Mouse (Mus musculus) liver, postnatal 0 days (tissue): Measurements from ENCODE around the gene Mapkap1. TPM values are rescaled to one million over a fixed set of nuclear protein-coding genes. Genes with fewer than 3 reads are reported as not detected.

Source experiments
- ATAC-seq: fragments of 200-750 bp; cut with Nextera tagmentation; 2 replicates; pipeline ENCODE4 v1.8.0; 2017; ENCODE audit warnings: mild to moderate bottlenecking, moderate library complexity
- DNase-seq: peaks from one replicate; pipeline ENCODE4 v3.0.0-alpha.2; 2016
- H3K27ac ChIP-seq: fragments of 300-500 bp; sonication (generic); 2 replicates; pipeline ENCODE4 v1.5.1; 2014; ENCODE audit warnings: antibody characterized with exemption, moderate library complexity, mild to moderate bottlenecking, low read depth
- H3K27me3 ChIP-seq: fragments of 300-500 bp; sonication (generic); 2 replicates; pipeline ENCODE4 v1.6.1; 2014; ENCODE audit warnings: low read length, control low read depth, mixed read lengths; ENCODE audit not compliant: insufficient read depth
- H3K36me3 ChIP-seq: fragments of 300-500 bp; sonication (generic); replicated peaks from 2 replicates; pipeline ENCODE4 v1.6.1; 2014; ENCODE audit warnings: mild to moderate bottlenecking, control low read depth, low read length, moderate library complexity, mixed read lengths; ENCODE audit not compliant: insufficient read depth
- H3K4me1 ChIP-seq: fragments of 300-500 bp; sonication (generic); 2 replicates; pipeline ENCODE4 v1.6.1; 2014; ENCODE audit warnings: antibody characterized with exemption, mild to moderate bottlenecking, control low read depth; ENCODE audit not compliant: insufficient read depth
- H3K4me2 ChIP-seq: fragments of 300-500 bp; sonication (generic); 2 replicates; pipeline ENCODE4 v1.6.1; 2014; ENCODE audit warnings: low read depth, mild to moderate bottlenecking, low read length, moderate library complexity, mixed read lengths
- H3K4me3 ChIP-seq: fragments of 300-500 bp; sonication (generic); 2 replicates; pipeline ENCODE4 v1.5.1; 2014; ENCODE audit warnings: low read depth, low read length
- H3K9ac ChIP-seq: fragments of 300-500 bp; sonication (generic); replicated peaks from 2 replicates; pipeline ENCODE4 v1.6.1; 2014; ENCODE audit warnings: mild to moderate bottlenecking, moderate library complexity
- H3K9me3 ChIP-seq: fragments of 300-500 bp; sonication (generic); 2 replicates; pipeline ENCODE4 v1.6.1; 2016; ENCODE audit warnings: mild to moderate bottlenecking, control low read depth, low read length, mixed read lengths
- CTCF ChIP-seq: sonication (generic); IDR thresholded peaks from 2 replicates; pipeline ENCODE4 v1.5.1; 2016; ENCODE audit warnings: antibody characterized with exemption, low read depth
- EP300 ChIP-seq: IDR thresholded peaks from 2 replicates; pipeline ENCODE4 v1.6.1; 2016; ENCODE audit warnings: antibody characterized with exemption, low read depth, mild to moderate bottlenecking
- WGBS: fragments of 180-500 bp; shearing (Covaris S2); extraction: QIAGEN DNeasy Blood & Tissue Kit; methylation state at CpG from one replicate; pipeline ENCODE4 v1.1.7; 2014; ENCODE audit not compliant: insufficient replicate concordance; 5-methylcytosine and 5-hydroxymethylcytosine counted together
- polyA plus RNA-seq: library from polyadenylated mRNA; unstranded; fragments of >200 nt; fragmentation: Nextera tagmentation; extraction: Ambion mirVana; gene quantifications from 2 replicates; pipeline ENCODE4 v1.2.1, GENCODE M21; 2015

Gene Mapkap1
- polyA plus RNA-seq, 1 experiment from 2014 or later = 31.3 TPM

- ATAC-seq (no peak), DNase-seq (peak; percentile 52)
- Histone ChIP-seq H3K9ac (no peak overlapping the region), H3K4me3 (no peak overlapping the region), H3K27ac (no peak overlapping the region), H3K36me3 (no peaks in the 10 kb centered on the region), H3K9me3 (no peaks in the 10 kb centered on the region), H3K4me1 (peaks cover 11% of the 10 kb centered on the region; the same call in 1 of the 2 replicates), H3K27me3 (no peaks in the 10 kb centered on the region), H3K4me2 (peak overlapping the region; percentile 92; the same call in 1 of the 2 replicates)
- TF ChIP-seq EP300 (no peak), CTCF (peak; percentile 79)
- 48% methylated on average over 22 of the region's 22 CpGs for WGBS
Observed at GRCm38 (mm10) chr2:34644571-34645526, 238.3 kb downstream of the Mapkap1 start.

DNA sequence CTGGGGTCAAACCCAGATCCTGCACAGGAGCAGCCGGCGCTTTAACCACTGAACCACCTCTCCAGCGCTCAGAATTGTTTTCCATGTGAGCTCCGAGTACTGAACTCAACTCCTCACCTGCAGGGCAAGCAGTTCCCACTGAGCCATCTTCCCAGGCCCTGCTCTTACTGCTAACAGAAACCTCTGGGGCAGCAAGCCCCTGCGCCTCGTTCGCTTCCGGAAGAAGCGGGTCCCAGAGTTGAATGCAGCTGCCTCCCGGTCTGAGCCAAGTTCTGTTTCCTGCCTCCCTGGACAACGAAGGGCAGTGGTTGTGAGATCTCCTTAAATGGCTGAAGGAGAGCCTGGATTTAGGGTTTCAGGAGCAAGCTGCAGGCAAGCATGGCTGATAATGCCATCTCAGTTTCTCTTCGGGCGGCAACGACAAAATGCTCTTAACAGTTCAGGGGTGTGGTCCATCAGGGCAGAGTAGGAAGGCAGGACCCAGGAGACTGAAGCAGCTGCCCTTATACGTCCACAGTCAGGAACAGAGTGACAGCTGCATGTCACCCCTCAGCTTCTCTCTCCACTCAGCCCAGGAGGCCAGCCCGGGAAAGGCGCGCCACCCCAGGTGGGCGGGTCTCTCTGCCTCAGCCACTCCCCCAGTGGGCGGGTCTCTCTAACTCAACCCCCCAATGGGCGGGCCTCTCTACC is 239.4 kb downstream of the Mapkap1 start:
- 8% methylated on average over 21 of the region's 21 CpGs for WGBS
- H3K9me3 ChIP-seq = no peaks in the 10 kb centered on the region
- TF ChIP-seq CTCF (no peak), EP300 (no peak)
- peaks cover 11% of the 10 kb centered on the region; the same call in 1 of the 2 replicates for H3K4me1 ChIP-seq
- DNase-seq (peak; percentile 94), ATAC-seq (peak; percentile 98)
- no peaks in the 10 kb centered on the region for H3K27me3 ChIP-seq
- H3K9ac ChIP-seq = peak overlapping the region; percentile 66
- peak overlapping the region; percentile 92 for H3K4me2 ChIP-seq
- H3K4me3 ChIP-seq = peak overlapping the region; percentile 60
- H3K27ac ChIP-seq = peak overlapping the region; percentile 17
- no peaks in the 10 kb centered on the region for H3K36me3 ChIP-seq

- Histone ChIP-seq H3K36me3 (no peaks in the 10 kb centered on the region), H3K9ac (no peak overlapping the region), H3K4me2 (peak overlapping the region; percentile 92), H3K4me3 (peak overlapping the region; percentile 60), H3K4me1 (peaks cover 11% of the 10 kb centered on the region; the same call in 1 of the 2 replicates), H3K27ac (no peak overlapping the region), H3K9me3 (no peaks in the 10 kb centered on the region), H3K27me3 (no peaks in the 10 kb centered on the region)
- DNase-seq = no peak
- ATAC-seq = no peak
- 10% methylated on average over 5 of the region's 5 CpGs for WGBS
- TF ChIP-seq CTCF (no peak), EP300 (no peak)
Observed at GRCm38 (mm10) chr2:34646541-34646865, 239.9 kb downstream of the Mapkap1 start.

DNA sequence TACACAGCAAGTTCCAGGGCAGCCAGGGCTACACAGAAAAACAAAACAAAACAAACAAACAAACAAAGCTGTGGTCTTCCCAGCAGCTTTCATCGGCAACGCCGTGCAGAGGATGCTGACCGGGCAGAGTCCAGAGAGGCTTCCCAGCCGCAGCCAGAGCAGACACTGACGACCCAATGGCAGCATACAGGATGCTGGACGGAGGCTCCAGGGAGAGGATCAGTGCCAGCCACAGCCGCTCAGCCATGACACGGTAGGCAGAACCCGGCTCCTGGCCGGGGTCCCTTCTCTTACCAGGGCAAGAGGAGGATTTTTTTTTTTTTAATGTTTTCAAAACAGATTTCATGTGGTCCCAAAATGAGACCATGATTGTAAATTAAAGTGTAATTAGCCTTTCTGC is 240.8 kb downstream of the Mapkap1 start:
- DNase-seq = no peak
- no peak overlapping the region for H3K27ac ChIP-seq
- H3K27me3 ChIP-seq = no peaks in the 10 kb centered on the region
- peaks cover 11% of the 10 kb centered on the region; the same call in 1 of the 2 replicates for H3K4me1 ChIP-seq
- H3K9ac ChIP-seq = no peak overlapping the region
- H3K36me3 ChIP-seq = no peaks in the 10 kb centered on the region
- H3K4me2 ChIP-seq = no peak overlapping the region
- H3K4me3 ChIP-seq = no peak overlapping the region
- no peaks in the 10 kb centered on the region for H3K9me3 ChIP-seq
- TF ChIP-seq CTCF (no peak), EP300 (no peak)
- no peak for ATAC-seq
- 67% methylated on average over 11 of the region's 11 CpGs for WGBS

DNA sequence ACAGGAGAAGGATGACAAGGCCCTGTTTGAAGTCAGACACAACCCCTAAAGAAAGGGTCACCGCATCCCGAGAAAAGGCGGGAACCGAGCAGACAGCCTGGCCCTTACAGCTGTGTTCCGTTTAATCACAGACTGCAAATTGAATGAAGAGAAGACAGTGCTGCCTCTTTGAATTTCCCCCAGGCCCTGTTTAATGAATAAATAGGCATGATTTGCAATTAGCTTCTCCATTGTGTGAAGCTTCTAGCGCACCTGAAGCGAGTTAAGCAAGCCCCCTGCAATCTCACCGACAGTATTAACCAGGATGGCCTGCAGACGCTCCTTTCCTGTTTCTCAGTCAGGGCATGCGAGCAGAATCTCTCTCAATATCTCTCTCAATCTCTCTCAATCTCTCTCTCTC is 261.2 kb downstream of the Mapkap1 start:
- Histone ChIP-seq H3K36me3 (no peaks in the 10 kb centered on the region), H3K4me2 (no peak overlapping the region), H3K9me3 (no peaks in the 10 kb centered on the region), H3K9ac (no peak overlapping the region), H3K27ac (no peak overlapping the region), H3K4me1 (peaks cover 5% of the 10 kb centered on the region; the same call in 1 of the 2 replicates), H3K4me3 (no peak overlapping the region), H3K27me3 (no peaks in the 10 kb centered on the region)
- TF ChIP-seq CTCF (no peak), EP300 (no peak)
- DNase-seq = no peak
- ATAC-seq = no peak
- 54% methylated on average over 10 of the region's 10 CpGs for WGBS

DNA sequence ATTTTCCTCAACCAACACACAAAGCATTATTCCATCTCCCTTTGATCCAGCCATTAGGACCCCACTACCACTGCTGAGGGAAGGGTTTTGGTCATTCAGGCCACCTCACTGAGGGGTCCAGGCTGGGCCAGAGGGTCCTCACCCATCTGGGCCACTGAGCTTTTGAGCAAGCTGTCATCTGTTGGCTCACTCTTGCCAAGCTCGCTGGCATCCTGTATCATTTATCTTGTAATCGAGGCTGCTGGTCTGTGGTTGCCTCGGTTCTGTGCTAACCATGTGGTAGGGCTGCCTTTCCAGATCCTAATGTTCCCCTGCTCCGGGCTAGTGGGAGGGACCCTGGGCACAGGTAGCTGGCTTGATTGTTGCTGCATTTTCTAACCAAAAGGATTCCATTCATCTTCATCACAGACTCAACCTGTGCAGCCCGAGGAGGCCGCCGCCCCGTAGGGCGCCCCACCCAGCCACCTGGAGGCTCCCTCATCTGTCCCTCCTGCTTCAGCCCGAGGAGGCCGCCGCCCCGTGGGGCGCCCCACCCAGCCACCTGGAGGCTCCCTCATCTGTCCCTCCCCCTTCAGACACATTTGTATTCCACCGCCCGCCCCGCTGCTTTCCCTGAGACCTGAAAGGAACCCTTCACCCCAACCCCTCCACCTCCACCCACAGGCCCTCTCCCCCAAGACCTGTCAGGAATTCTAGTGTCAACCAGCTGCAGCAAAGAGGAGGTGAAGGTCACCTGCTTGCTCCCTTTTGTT is 262.0 kb downstream of the Mapkap1 start:
- ATAC-seq = no peak
- H3K36me3 ChIP-seq = 0 out of 2 replicates have a peak, but pooled peaks cover 2% of the 10 kb centered on the region
- H3K4me1 ChIP-seq = peaks cover 5% of the 10 kb centered on the region; the same call in 1 of the 2 replicates
- H3K4me3 ChIP-seq = no peak overlapping the region
- WGBS = 47% methylated on average over 16 of the region's 17 CpGs
- no peak overlapping the region for H3K4me2 ChIP-seq
- DNase-seq = no peak
- no peak overlapping the region for H3K9ac ChIP-seq
- no peaks in the 10 kb centered on the region for H3K27me3 ChIP-seq
- no peak overlapping the region for H3K27ac ChIP-seq
- H3K9me3 ChIP-seq = no peaks in the 10 kb centered on the region
- TF ChIP-seq EP300 (no peak), CTCF (no peak)
